Mouse (Mus musculus) thymus, adult 2 months (tissue): ENCODE data around the gene Cryl1.

Source experiments
- CTCF ChIP-seq: fragments of 200-500 bp; IDR thresholded peaks from 2 replicates; pipeline ENCODE4 v1.5.1; 2012; ENCODE audit warnings: mild to moderate bottlenecking, control low read depth, low read length, moderate library complexity, borderline replicate concordance; ENCODE audit not compliant: control insufficient read depth, poor library complexity, insufficient read depth; ENCODE audit errors: extremely low read depth
- POLR2A ChIP-seq: fragments of 200-500 bp; IDR thresholded peaks from 2 replicates; pipeline ENCODE4 v1.6.1; 2012; ENCODE audit warnings: mild to moderate bottlenecking, low read length, control low read depth, moderate library complexity; ENCODE audit not compliant: control insufficient read depth, poor library complexity, insufficient read depth; ENCODE audit errors: extremely low read depth

- no peak for TF ChIP-seq CTCF
- no peak for TF ChIP-seq POLR2A
Measured at GRCm38 (mm10) chr14:57283816-57284215, 114.5 kb downstream of the Cryl1 start.
